Mouse (Mus musculus): ENCODE measurements around the gene Egflam.

Egflam gene

DNA sequence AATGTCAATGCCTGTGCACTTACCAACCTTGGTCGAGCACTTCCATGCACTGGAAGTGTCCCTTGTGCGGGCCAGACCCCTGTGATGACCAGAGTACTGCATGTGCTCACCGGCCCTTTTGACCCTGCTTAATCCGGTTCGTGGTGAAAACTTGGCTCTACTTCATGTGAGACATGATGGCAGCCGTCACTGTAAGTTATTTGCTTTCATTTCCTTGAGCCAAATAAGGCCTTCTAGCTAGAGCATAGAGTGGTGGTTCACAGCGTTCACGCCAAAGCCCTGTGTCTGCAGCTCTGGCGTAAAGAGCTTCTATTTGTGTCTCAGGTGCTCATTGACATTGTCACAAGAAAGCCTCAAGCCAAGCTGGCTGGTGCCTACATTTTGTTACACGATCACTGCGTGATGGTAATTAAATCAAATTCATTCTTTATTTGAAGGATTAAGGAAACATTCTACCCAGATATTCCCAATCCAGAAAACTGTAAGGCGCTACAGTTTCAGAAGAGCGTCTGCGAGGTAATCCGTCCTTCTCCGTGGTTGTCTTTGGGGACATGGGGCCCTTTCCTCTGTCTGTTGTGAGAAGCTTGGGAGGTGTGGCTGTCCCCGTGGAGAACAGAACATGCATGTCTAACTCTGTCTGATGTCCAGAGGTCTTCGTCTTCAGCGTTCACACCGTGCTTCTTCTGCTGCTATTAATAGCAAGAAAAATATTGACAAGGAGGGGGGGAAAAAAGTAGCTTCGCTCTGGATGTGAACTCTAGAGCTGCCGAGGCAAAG, 208.3 kb downstream of the Egflam start:
- TF ChIP-seq GATA4 (IDR thresholded peaks at IDR 0.05; ENCODE audit: insufficient replicate concordance, low read length), result no peak

DNA sequence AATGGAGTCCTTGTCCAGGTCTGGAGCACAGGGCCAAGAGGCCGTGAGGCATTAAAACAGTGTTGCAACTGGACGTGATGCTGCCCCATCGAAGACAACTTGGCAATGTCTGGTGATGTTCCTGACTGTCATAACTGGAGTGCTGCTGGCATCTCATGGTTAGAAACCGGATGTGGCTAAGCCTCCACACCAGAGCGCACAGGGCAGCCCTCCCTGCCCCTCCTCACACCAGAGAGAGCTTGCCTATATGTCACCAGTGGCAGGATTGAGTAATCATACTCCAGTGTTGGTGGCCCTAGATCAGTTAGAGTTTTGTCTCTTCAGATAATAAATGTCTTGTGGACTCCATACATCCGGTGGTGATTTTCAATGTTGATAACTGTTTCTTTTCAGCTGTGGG, 210.5 kb downstream of the Egflam start:
- TF ChIP-seq GATA4 (IDR thresholded peaks at IDR 0.05; ENCODE audit: insufficient replicate concordance, low read length), result no peak

DNA sequence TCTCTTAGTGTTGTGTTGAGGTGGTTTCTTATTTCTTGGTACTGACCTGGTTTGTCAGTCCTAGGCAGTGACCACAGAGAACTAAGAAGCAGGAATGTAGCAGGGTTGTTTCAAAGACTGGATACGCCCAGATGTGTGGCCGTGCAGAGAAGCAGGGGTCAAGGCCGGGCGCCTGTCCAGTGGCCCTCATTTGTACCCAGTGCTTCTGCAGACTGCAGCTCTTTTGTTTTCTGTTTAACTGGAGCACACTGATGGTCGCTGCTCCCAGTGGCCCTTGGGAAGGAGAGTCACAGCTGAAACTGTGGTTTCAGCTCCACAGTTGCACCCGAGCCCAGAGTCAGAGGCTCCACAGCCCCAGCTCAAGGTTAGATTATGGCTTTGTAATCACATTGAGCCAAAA, 217.6 kb downstream of the Egflam start:
- no peak for TF ChIP-seq GATA4 (IDR thresholded peaks at IDR 0.05; ENCODE audit: insufficient replicate concordance, low read length)

DNA sequence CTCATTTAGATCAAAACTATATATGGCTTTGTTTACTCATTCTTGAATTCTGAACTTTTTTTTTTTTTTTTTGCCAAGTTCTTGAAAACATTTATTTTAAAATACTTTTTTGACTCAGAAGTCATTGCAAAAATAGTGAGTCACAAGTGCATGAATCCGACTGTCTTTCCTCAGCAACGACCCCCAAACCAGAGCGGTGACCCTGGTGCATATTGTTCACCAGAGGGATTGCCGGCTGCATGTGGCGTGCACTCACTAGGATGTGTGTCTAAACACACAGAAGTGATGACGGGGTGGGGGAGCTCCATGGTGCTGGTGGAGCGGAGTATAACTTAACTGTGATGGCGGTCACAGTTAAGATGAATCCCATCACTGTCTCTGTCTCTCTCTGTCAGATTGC, 224.4 kb downstream of the Egflam start:
- TF ChIP-seq GATA4 (IDR thresholded peaks at IDR 0.05; ENCODE audit: insufficient replicate concordance, low read length), result no peak

DNA sequence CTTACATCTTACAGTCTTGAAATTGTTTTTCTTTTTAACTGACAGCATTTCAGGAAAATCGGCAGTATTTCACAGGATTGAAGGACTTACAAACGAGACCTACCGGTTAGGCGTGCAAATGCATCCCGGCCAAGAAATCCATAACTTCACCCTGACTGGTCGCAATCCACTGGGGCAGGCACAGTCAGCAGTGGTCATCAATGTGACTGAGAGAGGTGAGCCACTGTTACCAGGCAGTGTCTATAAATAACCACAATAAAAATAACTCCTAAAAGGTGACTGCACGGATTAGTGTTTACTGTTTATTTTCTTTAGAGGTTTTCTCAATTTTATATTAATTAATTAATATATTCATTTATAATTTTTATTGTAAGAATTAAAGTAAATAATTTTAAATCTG, 224.8 kb downstream of the Egflam start:
- TF ChIP-seq GATA4 (IDR thresholded peaks at IDR 0.05; ENCODE audit: insufficient replicate concordance, low read length), result no peak

DNA sequence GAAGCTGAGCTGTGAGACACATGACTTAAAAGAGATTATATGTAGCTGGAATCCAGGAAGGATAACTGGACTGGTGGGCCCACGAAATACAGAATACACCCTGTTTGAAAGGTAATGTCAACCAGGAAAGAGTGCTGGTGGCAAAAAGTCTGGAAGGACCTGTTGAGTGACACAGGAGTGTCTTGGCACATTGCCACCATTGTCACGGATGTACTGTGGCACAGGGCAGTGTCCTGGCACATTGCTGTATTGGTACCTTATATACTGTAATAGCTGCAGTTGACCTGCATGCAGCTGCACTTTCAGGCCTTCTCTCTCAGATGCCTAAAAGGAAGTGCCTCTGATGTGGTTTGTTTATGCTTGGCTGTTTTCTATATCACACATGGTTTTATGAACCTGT, 225.3 kb downstream of the Egflam start:
- no peak for TF ChIP-seq GATA4 (IDR thresholded peaks at IDR 0.05; ENCODE audit: insufficient replicate concordance, low read length)

DNA sequence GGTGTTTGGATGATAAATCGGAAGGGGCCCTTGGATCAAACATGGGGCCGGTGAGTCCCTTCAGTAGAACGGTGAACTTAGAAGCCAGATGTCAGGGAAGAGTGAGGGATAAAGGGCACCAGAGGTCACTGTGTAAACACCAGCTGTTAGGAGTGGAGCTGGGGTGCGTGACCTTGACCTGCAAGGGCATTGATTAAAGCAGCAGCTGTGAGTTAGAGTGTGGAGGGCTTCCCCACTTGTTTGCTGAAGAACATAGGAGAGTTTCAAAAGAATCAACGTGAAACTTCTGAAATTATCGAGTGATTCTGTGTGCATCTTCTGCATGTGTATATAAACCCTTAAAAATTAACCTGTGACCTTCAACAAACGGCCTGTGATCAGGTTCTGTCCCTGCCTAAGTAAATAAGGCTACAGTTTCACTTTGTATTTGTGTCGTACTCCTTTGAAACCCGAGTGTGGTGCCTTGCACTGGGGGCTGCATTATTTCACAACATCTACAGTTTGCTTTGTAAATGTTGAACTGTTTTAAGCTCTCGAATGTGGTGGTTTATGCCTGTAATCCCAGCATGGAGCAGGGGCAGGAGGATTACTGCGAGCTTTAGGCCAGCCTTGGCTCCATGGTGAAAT, 230.2 kb downstream of the Egflam start:
- TF ChIP-seq GATA4 (IDR thresholded peaks at IDR 0.05; ENCODE audit: insufficient replicate concordance, low read length), result no peak

DNA sequence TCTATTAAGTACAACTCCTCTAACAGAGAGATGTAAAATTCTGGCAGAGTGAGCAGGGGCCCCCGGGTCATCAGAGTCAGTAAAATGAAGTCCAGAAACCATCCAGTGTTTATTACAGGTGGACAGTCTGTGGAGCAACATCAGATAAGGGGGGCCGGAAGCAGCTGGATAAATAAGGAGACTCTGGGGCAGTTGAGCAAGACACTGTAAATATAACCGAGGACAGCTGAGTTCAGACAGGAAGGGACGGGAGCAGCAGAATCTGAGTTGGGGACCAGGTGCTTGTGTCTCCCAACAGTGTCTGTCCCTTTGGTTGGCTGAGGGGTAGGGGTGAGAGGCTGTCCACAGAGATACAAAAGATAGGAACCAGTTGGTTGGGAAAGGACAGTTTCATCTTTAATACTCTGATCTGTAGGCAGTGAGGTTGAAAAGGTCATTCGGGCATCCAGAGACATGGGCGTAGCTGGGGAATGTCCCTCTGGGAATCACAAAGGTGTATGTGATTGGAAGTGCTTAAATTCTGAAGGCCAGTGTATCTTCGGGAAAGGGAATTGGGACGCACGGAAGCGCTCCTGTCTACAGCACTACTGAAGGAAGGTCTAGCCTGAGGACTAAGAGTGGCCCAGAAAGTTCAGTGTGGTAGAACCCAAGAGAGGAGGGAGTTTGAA, 230.8 kb downstream of the Egflam start:
- TF ChIP-seq GATA4 (IDR thresholded peaks at IDR 0.05; ENCODE audit: insufficient replicate concordance, low read length), result peak; percentile 99

DNA sequence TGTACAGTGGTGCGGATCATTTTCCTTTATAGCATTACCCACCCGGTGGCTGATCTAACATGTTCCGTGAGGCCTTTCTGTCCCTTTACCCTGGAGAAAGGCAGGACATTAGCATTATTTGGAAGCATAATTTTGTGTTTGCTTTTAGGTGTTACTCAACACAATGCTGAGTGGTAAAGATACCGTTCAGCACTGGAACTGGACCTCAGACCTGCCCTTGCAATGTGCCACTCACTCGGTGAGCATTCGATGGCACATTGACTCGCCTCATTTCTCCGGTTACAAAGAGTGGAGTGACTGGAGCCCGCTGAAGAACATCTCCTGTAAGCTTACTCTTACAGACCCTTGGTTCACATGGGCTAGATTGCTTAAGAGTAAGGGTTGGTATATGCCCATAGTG, 231.5 kb downstream of the Egflam start:
- TF ChIP-seq GATA4 (IDR thresholded peaks at IDR 0.05; ENCODE audit: insufficient replicate concordance, low read length), result no peak

DNA sequence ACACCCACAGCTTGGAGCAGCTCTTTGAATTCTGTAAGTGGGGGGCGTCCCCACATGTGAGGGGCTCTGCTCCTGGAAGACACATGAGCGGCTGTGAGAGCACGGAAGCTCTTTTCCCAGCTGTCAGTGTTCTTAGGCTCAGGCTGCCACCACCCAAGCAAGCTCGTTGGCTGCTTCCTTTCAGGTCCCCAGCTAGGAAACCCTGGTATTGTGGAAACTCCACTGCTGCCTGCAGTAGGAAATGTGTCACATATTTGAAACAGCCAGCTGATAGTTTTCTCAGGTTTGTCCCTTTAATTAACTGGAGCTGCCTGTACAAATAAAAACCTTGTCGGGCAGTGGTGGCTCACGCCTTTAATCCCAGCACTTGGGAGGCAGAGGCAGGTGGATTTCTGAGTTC, 234.3 kb downstream of the Egflam start:
- TF ChIP-seq GATA4 (IDR thresholded peaks at IDR 0.05; ENCODE audit: insufficient replicate concordance, low read length), result no peak

DNA sequence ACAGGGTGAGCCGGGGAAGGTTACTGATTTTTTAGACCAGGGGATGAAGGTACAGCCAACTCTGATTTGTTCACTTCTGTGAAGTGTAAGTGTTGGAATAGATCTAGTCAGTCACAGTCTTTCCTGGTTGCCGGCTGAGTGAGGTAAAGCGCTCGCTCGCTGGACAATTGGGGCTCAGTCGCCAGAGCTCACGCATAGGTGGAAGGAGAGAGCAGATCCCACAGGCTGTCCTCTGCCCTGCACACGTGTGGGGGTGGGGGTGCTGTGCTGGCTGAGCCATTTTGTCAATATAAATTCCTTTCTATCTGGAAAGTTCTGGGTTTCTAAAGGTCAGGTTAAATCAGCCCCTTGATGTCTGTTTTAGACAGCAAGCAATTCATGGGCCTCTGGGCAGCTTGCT, 237.9 kb downstream of the Egflam start:
- no peak for TF ChIP-seq GATA4 (IDR thresholded peaks at IDR 0.05; ENCODE audit: insufficient replicate concordance, low read length)

DNA sequence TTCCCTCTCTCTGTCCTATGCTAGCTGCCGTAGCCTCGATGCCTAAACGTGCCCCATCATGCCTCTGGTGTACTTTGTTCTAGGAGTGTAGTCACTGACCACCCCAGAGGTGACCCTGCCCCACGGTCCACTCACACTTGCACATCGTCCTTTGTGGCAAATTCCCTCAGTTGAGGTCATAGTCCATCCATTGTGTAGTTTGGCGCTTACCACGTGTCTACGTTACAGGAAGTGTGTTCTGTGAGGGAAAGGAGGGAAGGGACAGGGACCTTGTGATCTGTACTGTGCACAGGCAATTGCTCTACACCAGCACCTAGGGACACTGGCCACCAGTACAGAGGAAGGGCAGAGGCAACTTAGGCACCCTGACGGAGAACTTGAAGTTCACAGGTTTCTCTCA, 238.3 kb downstream of the Egflam start:
- TF ChIP-seq GATA4 (IDR thresholded peaks at IDR 0.05; ENCODE audit: insufficient replicate concordance, low read length), result no peak

DNA sequence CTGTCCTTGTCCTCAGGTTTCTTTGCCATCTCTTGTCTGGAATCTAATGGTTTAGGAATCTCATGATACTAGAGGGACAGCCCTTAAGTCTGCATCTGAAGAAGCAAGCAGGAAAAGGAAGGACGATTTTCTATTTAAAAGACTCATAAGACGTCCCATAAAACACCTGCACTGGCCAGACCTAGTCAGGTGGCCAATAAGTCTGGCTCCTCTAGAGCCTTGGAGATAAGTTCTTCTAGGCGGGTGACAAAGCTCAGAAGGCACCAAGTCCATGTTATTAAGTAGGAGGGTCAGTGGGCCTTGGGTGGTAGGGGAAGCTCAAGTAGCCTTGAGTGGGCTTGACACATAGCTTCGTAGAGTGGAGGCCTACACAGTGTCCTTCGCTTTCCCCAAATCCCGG, 240.5 kb downstream of the Egflam start:
- no peak for TF ChIP-seq GATA4 (IDR thresholded peaks at IDR 0.05; ENCODE audit: insufficient replicate concordance, low read length)

Measured in liver, adult (tissue).